Mouse (Mus musculus) adrenal gland, postnatal 36 days (tissue): ENCODE data around the gene Cwc15. TPM values are rescaled to one million over a fixed set of nuclear protein-coding genes. Genes with fewer than 3 reads are reported as not detected.
"Not testable (repeated sequence)": the region's sequence is repeated elsewhere in the genome, so short reads cannot be mapped to it uniquely, and the experiment has no call there.

Experiments
- DNase-seq, 2 experiments: peaks; one replicate each; pipeline ENCODE4 v3.0.0; 2021; ENCODE audit warnings: mixed read lengths in 1 of 2
- long read RNA-seq, 2 experiments: library from polyadenylated mRNA; stranded (forward); transcript quantifications; one replicate each; pipeline ENCODE4 v2.0.0; 2021; ENCODE audit warnings: borderline sequencing depth in 2 of 2
- total RNA-seq, 2 experiments: library from RNA; stranded (reverse); gene quantifications; 2 replicates each; pipeline ENCODE4 v1.2.3; 2021

The Cwc15 gene
- 100 to 1,000 TPM; 110 to 143 TPM for total RNA-seq
- long read RNA-seq, experiment 1, transcript Cwc15-204 (2 exons, 526 nt) = minor isoform, 5 of 119 reads
- long read RNA-seq, experiment 1, transcript Cwc15-202 (7 exons, 831 nt) = minor isoform, 8 of 119 reads
- long read RNA-seq, experiment 1, transcript Cwc15-201 (7 exons, 1,111 nt) = major isoform, 98 of 119 reads
- long read RNA-seq, experiment 1, partial matches to known transcripts = 4 of 119 reads
- long read RNA-seq, experiment 1, other reads (novel, unspliced or antisense) = 4 of 119 reads
- long read RNA-seq, experiment 2, transcript Cwc15-201 (7 exons, 1,111 nt) = major isoform, 40 of 50 reads
- long read RNA-seq, experiment 2, partial matches to known transcripts = 1 of 50 reads
- long read RNA-seq, experiment 2, other reads (novel, unspliced or antisense) = 4 of 50 reads

- peak; percentile 93 to 94 for DNase-seq
Measured at GRCm38 (mm10) chr9:14500023-14500915, at the start of gene Cwc15, which contains the start of gene Kdm4d. Cwc15 (plus strand) TSS chr9:14500617. Kdm4d (minus strand) TSS chr9:14500482.

DNA sequence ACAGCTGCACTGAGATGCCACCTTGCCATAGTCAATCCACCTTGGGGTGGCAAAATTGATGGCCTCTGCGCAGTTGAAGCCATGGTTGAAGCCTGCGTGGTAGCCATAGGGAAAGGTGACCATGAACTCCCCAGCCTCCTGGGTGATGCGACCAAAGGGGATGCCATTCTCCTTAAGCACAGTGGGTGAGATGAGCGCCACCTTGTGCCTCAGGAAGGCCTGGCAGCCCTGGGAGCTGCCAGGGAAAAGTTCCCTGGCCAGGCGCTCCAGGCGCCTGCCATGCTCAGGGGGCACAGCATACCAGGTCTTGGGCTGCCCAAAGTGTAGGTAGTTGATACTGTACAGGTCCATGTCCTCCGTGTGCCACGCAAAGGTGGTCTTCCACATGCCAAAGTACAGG lies 49.3 kb upstream of the Cwc15 start:
- DNase-seq = not testable (repeated sequence)

DNA sequence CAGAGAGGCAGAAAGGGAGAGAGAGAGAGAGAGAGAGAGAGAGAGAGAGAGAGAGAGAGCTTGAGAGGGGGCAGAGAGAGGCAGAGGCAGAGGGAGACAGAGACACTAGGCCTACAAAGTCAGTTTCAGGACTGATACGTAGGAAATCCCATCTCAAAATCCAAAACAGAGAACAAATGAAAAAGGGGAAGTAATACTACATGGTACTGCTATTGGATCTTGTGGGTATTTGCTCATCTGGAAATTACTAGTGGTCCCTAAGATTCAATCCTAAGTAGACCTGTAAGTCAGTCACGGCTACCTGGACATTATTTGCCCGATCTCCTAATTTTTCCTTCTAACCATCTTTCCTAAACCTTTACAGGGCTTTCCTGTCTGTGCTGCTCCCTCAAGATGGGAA lies 44.1 kb upstream of the Cwc15 start:
- no peak for DNase-seq

DNA sequence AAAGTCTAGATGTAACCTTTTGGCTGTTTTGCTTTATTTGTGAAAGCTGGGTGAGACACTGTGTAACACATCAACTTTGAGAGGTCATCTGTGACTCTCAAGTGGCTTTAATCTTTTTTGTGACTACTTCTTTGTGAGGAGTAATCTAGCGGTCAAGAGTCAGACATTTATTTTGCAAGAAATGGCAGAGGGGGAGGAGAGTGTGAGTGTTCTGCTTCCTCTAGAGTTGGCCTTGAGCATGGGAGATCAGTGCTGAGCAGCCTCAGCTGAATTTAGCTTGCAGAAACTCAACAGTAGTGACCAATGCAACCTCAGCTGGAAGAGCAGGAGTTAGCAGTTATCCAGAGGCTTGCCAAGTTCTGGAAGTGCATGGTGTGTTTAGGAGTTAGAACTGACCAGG lies 37.9 kb upstream of the Cwc15 start:
- peak in 1 of 2 experiments; percentile 30 for DNase-seq

- DNase-seq = not testable (repeated sequence)
Measured at GRCm38 (mm10) chr9:14463668-14464067, 36.7 kb upstream of the Cwc15 start.

DNA sequence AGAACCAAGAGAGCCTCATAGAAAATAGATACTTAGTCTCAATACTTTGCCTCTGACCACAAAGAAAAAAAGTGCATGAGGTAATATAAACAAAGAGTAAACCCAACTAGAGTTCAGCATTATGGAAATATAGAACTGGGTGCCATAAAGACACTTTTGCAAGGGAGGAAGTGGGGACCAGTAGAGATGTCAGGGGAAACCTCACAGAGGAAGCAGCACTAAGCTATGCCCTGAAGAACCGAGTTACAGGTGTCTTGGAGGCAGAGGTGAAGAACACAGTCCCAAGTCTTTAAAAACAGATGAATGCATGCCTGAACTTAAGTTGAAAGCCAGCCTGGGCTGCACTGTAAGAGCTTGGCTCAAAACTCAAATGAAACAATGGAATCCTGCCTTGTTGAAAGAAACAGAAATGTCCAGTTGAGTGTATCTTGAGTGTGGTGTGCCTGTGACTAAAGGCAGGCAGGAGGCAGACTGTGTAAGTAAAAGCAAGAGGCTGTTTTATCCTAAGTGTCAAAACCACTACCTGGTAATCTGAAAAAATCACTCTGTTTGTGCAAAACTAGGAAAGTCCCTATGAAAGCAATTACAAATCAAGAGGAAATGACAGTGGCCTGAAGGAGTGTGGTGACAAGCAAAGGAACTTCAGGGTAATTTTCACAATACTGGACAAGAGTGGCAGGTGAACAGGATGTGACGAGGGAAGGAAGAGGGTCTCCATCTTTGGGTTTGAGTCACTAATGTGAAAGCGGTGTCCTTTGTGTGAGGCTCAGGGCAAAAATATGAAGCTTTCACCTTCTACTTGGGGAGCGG lies 1.3 kb upstream of the Cwc15 start:
- DNase-seq = no peak

GRCm38 (mm10) chr9:14500916-14501424 lies 553 bp downstream of the Cwc15 start:
- no peak for DNase-seq

- peak; percentile 31 to 56 for DNase-seq
Measured at GRCm38 (mm10) chr9:14512633-14513445, 12.4 kb downstream of the Cwc15 start.

- no peak for DNase-seq
Measured at GRCm38 (mm10) chr9:14517296-14517695, 16.9 kb downstream of the Cwc15 start.

GRCm38 (mm10) chr9:14518105-14518504 lies 17.7 kb downstream of the Cwc15 start:
- no peak for DNase-seq

- no peak for DNase-seq
Measured at GRCm38 (mm10) chr9:14520971-14521670, 20.7 kb downstream of the Cwc15 start.

DNA sequence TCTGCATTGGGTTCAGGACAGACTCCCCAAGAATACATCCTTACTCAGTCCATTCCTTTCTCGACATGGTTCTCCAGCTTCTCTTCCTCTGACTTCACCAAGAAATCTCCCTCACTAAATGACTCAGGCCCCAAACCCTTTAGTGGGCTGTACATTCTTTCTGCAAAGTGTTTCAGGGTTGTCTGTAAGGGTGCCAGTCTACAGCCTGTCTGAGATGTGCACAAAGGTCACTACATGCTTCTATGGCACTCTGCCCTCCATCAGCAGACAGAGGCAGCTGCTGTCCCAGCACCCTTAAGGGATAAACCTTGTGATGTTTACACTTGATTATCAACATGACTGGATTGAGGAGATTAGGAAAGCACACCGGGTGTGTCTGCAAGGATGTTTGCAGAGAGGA lies 21.3 kb downstream of the Cwc15 start:
- no peak for DNase-seq

GRCm38 (mm10) chr9:14523408-14524043 lies 23.1 kb downstream of the Cwc15 start:
- DNase-seq = peak; percentile 81 to 87

DNA sequence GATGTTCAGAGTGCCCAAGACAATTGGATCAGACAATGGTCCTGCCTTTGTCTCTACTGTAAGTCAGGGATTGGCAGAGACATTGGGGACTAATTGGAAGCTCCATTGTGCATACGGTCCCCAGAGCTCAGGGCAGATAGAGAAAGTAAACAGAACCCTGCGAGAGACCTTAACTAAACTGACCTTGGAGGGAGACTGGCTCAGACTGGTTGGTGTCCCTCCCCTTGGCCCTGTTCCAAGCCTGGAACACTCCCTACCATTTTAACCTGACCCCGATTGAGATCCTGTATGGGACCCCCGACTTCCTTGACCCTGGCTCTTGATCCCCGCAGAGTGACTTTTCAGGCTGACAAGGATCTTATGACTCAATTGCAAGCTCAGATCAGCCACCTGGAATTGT lies 29.6 kb downstream of the Cwc15 start:
- DNase-seq = peak in 1 of 2 experiments; percentile 6

DNA sequence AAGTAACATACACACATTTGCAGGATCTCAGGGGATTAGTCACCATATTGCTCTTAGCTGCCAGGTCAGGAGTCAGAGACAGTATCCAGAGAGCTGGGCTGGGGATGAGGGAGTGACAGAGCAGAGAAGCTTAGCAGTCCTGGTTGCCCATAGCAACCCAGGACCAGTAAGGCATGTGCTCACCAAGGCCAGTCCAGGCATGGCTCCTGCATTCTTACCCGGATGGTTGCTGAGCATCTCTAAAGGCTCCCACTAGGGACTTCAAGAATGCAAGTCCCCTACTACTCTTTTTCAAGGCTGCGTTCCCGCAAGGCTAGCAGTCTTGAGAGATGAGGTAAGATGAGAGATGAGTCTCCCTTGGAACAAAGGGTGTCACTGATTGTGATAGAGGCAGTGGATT lies 31.9 kb downstream of the Cwc15 start:
- no peak for DNase-seq

- DNase-seq = no peak
Measured at GRCm38 (mm10) chr9:14533659-14534058, 33.2 kb downstream of the Cwc15 start.

DNA sequence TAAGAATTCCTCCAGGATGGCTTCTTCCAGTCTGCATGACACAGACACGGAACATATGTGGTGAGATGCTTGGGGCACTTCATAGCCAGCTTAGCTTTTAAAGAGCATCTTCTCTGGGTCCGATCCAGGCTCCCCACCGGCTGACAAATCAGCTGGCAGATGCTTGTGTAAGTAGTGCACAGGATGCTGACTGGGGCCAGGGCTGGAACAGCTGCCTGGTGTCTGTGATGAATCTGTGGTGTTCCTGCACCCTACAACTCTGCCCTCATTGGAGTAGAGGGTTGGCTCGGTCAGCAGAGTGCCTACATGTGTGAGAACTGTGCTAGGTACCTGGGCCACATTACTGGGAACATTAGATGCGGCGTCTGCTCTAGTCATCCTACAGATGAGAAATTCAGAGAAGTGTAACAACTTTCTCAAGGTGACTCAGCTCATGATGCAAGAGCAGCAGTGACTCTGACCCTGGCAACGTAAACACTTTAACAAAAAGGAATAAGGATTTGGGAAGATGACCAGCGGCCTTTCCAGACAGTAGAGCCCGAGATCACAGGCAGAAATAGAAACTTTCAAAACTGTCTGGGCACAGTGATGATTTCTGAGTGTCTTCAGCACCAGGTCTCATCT lies 34.5 kb downstream of the Cwc15 start:
- peak in 1 of 2 experiments; percentile 12 for DNase-seq

DNA sequence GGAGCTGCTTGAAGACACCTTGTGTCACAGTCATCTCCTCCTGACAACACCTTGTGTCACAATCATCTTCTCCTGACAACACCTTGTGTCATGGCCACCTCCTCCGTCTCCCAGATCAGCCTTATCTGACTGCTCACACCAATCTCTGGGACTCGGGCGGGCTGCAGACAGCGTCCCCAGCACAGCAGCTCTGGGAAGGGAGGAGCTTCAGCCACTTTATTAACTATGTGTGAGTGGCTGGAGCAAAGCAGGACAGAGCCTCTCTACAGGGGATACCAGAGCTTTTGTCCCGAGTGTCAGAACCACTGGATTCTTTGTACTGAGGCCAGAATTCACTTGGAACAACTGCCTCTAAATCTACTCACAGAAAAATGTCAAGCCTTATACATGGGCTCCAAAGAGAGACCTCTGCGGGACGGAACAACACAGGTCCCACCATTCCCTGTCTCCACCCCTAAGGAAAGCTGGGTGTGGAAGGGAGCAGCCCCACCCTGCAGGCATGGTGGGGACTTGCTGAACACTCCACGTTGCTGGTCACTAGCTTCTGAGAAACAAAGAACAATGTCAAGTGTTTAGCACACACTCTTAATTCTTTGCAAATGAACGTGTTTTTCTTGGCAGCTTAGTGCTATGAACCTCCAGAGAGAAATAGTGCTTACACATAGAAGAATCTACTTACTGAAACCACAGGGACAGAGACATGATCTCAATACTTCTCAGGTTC lies 43.8 kb downstream of the Cwc15 start:
- no peak for DNase-seq
